Comparison of ENCODE assay signal across 9 mouse cellular contexts in the genomic region with DNA sequence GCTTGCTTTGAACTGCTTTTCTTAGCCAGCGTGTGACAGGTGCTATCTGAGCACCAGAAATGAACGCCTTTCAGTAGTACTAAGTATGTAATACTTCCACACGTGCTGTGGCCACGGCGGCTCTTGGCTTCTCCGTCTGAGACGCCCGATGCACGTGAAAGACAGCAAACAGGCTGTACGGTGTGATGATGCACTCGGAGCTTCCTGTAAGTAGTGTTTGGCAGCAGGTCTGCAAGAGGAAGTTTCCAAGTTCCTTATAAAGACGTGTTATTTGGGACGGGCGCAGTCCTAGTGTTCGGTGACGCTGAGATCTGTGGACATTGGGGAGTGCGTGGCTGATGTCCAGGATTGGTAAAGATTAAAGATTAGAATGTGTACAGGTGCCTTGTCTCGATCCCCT. TPM values are rescaled to one million over a fixed set of nuclear protein-coding genes. Genes with fewer than 3 reads are reported as not detected.
DNase-seq lines count a peak whose midpoint lies in the region; ATAC-seq and TF ChIP-seq lines count a peak whose summit lies in the region.
"Had no signal": no experiment of that assay in that cellular context is flagged by ENCODE, and none has a peak within 500 bp of the region (broad histone marks: within the 10 kb centered on the region; RNA-seq: fewer than 3 reads in every experiment).

No protein-coding gene starts in this region.

- H3K4me3 ChIP-seq in liver, embryonic 13.5 days (replicated peaks), result no peak overlapping the region
- peak overlapping the region; percentile 6; the same call in 1 of the 2 replicates for H3K4me3 ChIP-seq in cortical plate, adult 2 months (ENCODE audit: insufficient read depth, low read length)
- H3K4me3 ChIP-seq in lung, embryonic 14.5 days (ENCODE audit: low read depth, low read length), result no peak overlapping the region
- no peak overlapping the region for H3K4me3 ChIP-seq in thymus, adult 2 months (ENCODE audit: control insufficient read depth, insufficient read depth, low read length)
- H3K4me3 ChIP-seq in midbrain, embryonic 14.5 days (replicated peaks; ENCODE audit: low read depth, low read length), result no peak overlapping the region

- TF ChIP-seq CTCF in cortical plate, adult 2 months (IDR thresholded peaks at IDR 0.05; ENCODE audit: extremely low read depth, insufficient read depth, low read length), result no peak
- no peak for TF ChIP-seq CTCF in lung, embryonic 14.5 days (IDR thresholded peaks at IDR 0.05; ENCODE audit: low read depth)
- no peak for TF ChIP-seq CTCF in thymus, adult 2 months (IDR thresholded peaks at IDR 0.05; ENCODE audit: borderline replicate concordance, control insufficient read depth, extremely low read depth, insufficient read depth, low read length, poor library complexity)

- H3K36me3 ChIP-seq in liver, embryonic 13.5 days, result no peaks in the 10 kb centered on the region
- H3K36me3 ChIP-seq in lung, embryonic 14.5 days (ENCODE audit: insufficient read depth), result no peaks in the 10 kb centered on the region
- H3K36me3 ChIP-seq in thymus, adult 2 months (ENCODE audit: control insufficient read depth, insufficient read depth, low read length), result no peaks in the 10 kb centered on the region
- no peaks in the 10 kb centered on the region for H3K36me3 ChIP-seq in midbrain, embryonic 14.5 days (ENCODE audit: control insufficient read depth, insufficient read depth, low read length)

- DNase-seq in liver, embryonic 13.5 days, result no peak
- no peak for DNase-seq in liver
- DNase-seq in lung, embryonic 14.5 days, result peak; percentile 42
- peak; percentile 24 for DNase-seq in thymus, adult 2 months
- DNase-seq in midbrain, embryonic 14.5 days, result no peak
- DNase-seq in MN1 (ENCODE audit: low spot score), result no peak
- DNase-seq in adrenal gland, postnatal 25 days, result no peak

- TF ChIP-seq POLR2A in cortical plate, adult 2 months (IDR thresholded peaks at IDR 0.05; ENCODE audit: extremely low read depth, insufficient read depth, low read length), result no peak
- no peak for TF ChIP-seq POLR2A in thymus, adult 2 months (IDR thresholded peaks at IDR 0.05; ENCODE audit: control insufficient read depth, extremely low read depth, insufficient read depth, low read length, poor library complexity)

- H3K4me1 ChIP-seq in liver, embryonic 13.5 days (replicated peaks), result peaks cover 79% of the 10 kb centered on the region
- peaks cover 3% of the 10 kb centered on the region for H3K4me1 ChIP-seq in cortical plate, adult 2 months (ENCODE audit: control insufficient read depth, insufficient read depth, low read length)
- H3K4me1 ChIP-seq in lung, embryonic 14.5 days (ENCODE audit: insufficient read depth), result peaks cover 21% of the 10 kb centered on the region; the same call in 1 of the 2 replicates
- peaks cover 19% of the 10 kb centered on the region for H3K4me1 ChIP-seq in thymus, adult 2 months (replicated peaks; ENCODE audit: control insufficient read depth, insufficient read depth, low read length)
- peaks cover 36% of the 10 kb centered on the region for H3K4me1 ChIP-seq in midbrain, embryonic 14.5 days (ENCODE audit: control insufficient read depth, insufficient read depth, low read length)

- no peak overlapping the region for H3K27ac ChIP-seq in liver, embryonic 13.5 days
- H3K27ac ChIP-seq in cortical plate, adult 2 months (ENCODE audit: insufficient read depth, low read length), result no peak overlapping the region
- no peak overlapping the region for H3K27ac ChIP-seq in lung, embryonic 14.5 days (ENCODE audit: low read depth)
- no peak overlapping the region for H3K27ac ChIP-seq in thymus, adult 2 months (ENCODE audit: control insufficient read depth, insufficient read depth, low read length)
- H3K27ac ChIP-seq in midbrain, embryonic 14.5 days (replicated peaks; ENCODE audit: low read depth, low read length), result no peak overlapping the region

- 0 out of 2 replicates have a peak overlapping the region, but pooled peaks have one; percentile 17 for H3K4me2 ChIP-seq in liver, embryonic 13.5 days
- H3K4me2 ChIP-seq in lung, embryonic 14.5 days, result peak overlapping the region; percentile 32
- H3K4me2 ChIP-seq in midbrain, embryonic 14.5 days (ENCODE audit: low read length), result no peak overlapping the region; the same call in 1 of the 2 replicates

- no peak overlapping the region for H3K9ac ChIP-seq in liver, embryonic 13.5 days
- no peak overlapping the region for H3K9ac ChIP-seq in lung, embryonic 14.5 days
- H3K9ac ChIP-seq in midbrain, embryonic 14.5 days (replicated peaks; ENCODE audit: low read length), result no peak overlapping the region

- ATAC-seq in liver, embryonic 13.5 days (ENCODE audit: low read depth), result no peak
- no peak for ATAC-seq in lung, embryonic 14.5 days (ENCODE audit: insufficient read depth)
- ATAC-seq in midbrain, embryonic 14.5 days (ENCODE audit: low FRiP score, low TSS enrichment), result no peak
- ATAC-seq: intestine, postnatal 0 days had no signal

- H3K27me3 ChIP-seq in liver, embryonic 13.5 days, result peaks cover 13% of the 10 kb centered on the region
- H3K27me3 ChIP-seq in lung, embryonic 14.5 days (ENCODE audit: insufficient read depth, low read length), result no peaks in the 10 kb centered on the region
- H3K27me3 ChIP-seq in thymus, adult 2 months (ENCODE audit: control insufficient read depth, insufficient read depth, low read length), result peaks cover 4% of the 10 kb centered on the region; the same call in 1 of the 2 replicates
- no peaks in the 10 kb centered on the region for H3K27me3 ChIP-seq in midbrain, embryonic 14.5 days (ENCODE audit: control insufficient read depth, insufficient read depth, low read length)

- H3K9me3 ChIP-seq in liver, embryonic 13.5 days (replicated peaks), result no peaks in the 10 kb centered on the region
- H3K9me3 ChIP-seq in lung, embryonic 14.5 days (ENCODE audit: low read depth, low read length), result no peaks in the 10 kb centered on the region
- no peaks in the 10 kb centered on the region for H3K9me3 ChIP-seq in midbrain, embryonic 14.5 days (ENCODE audit: control insufficient read depth, low read length)

- WGBS in liver, embryonic 13.5 days (ENCODE audit: insufficient replicate concordance), result 32% methylated on average over 18 of the region's 18 CpGs
- WGBS in lung, embryonic 14.5 days, result 35% methylated on average over 18 of the region's 18 CpGs
- 12% methylated on average over 18 of the region's 18 CpGs for WGBS in thymus, adult 2 months
- 76% methylated on average over 18 of the region's 18 CpGs for WGBS in midbrain, embryonic 14.5 days

RNA-seq across cellular contexts. Expression of a gene that starts 5.4 kb away (rescaled TPM):
- polyA plus RNA-seq in liver, embryonic 13.5 days (2015; fragmentation: Nextera tagmentation; extraction: Ambion mirVana), result 4.1 and 4.3 TPM in 2 replicates
- 22.7 TPM in 2 replicates for polyA plus RNA-seq in cortical plate, adult 2 months (2012; rRNA removed)
- 19.6 and 19.7 TPM in 2 replicates for polyA plus RNA-seq in lung, embryonic 14.5 days (2014; fragmentation: Nextera tagmentation; extraction: Ambion mirVana)
- polyA plus RNA-seq in thymus, adult 2 months (2012; rRNA removed), result 9.0 and 9.2 TPM in 2 replicates
- polyA plus RNA-seq in midbrain, embryonic 14.5 days (2014; fragmentation: Nextera tagmentation; extraction: Ambion mirVana), result 25.8 and 34.1 TPM in 2 replicates
- 102 and 104 TPM in 2 replicates for total RNA-seq in adrenal gland, postnatal 25 days (2021)

Comparison
In these comparisons a context has a peak if more than half of its experiments do, and no peak if none do; other contexts are left out.
1. DNase-seq: peak in lung, embryonic 14.5 days (single experiment) and thymus, adult 2 months (single experiment); none in liver, embryonic 13.5 days (single experiment), liver (single experiment), midbrain, embryonic 14.5 days (single experiment), MN1 (single experiment) and adrenal gland, postnatal 25 days (single experiment).